Mouse (Mus musculus): ENCODE measurements at regions not wholly inside any gene's neighbourhood (a gene's known extent, or its start where the extent isn't known, plus 50 kb on each side); places are given as distances from the start of the nearest gene placed in this dataset.

DNA sequence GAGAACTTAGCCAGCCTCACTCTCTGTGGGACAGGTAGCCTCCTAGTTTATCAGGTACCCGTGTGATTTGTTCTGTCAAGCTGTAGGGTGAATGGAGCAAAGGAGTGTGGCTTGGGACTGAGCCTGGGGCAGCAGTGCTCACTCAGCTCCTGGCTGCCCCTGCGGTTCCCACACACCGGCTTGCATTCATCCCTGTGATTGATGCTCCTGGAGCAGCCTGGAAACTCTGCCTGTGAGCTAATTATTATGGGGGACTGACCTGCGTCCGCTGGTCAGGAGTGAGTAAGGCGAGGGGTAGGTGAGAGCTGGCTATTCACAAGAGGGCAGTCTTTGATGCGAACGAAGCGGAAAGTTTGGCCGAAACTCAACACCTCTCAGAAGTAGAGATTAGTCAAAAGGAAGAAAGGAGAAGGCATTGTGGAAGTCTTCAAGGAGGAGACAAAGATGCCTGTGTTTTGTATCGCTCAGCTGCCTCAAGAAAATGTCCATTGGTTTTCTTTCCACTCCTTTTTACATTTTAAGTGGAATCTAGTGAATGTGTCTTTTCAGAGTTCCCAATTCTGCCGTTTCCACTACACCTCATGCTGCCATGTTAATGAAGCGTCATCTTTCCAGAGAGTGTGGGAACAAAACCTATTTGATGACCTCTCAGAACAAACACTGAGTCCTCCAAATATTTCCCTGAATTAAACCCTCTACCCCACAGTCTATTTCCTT, 142.7 kb upstream of the Car8 start:
- Histone ChIP-seq H3K9ac (ENCODE audit: low read depth, low read length) (no peak overlapping the region), H3K27ac (ENCODE audit: low read length) (no peak overlapping the region), H3K4me2 (ENCODE audit: low read length) (no peak overlapping the region), H3K9me3 (replicated peaks; ENCODE audit: control insufficient read depth, low read length, poor library complexity, severe bottlenecking) (no peaks in the 10 kb centered on the region), H3K27me3 (ENCODE audit: control insufficient read depth, insufficient read depth, low read depth, low read length) (no peaks in the 10 kb centered on the region), H3K4me1 (ENCODE audit: control insufficient read depth, insufficient read depth, low read length) (no peaks in the 10 kb centered on the region), H3K4me3 (ENCODE audit: low read depth, low read length) (no peak overlapping the region), H3K36me3 (ENCODE audit: control insufficient read depth, insufficient read depth, low read length) (no peaks in the 10 kb centered on the region)
- peak; percentile 74 for ATAC-seq
- WGBS: 23% methylated on average over 13 of the region's 13 CpGs

DNA sequence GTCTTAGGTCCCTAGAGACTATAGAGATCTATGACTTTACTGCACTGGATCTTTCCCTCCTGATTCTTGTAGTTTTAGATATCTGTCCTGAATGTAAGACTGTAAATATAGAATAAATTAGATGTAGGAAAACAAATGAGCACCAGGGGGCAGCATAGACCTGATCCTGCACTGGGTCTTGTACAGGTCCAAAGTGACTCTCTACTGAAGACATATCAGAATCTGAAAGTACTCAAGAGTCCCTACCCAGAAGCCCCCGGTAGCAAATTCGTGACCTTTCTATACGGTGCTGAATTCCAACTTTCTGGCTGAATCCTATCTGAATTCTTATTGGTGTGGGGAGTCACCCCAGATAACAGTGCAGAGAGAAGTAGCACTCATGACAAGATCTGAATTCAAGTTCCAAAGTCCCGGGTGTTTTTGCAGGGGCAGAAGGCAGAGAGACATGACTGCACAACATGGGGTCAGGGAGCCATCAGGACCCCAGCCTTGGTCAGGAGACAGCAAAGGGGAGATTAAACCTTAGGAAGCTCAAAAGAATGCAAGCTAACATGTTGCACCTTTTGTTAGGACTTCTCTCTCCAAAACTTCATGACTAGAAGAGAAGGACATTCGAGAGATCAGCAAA, 142.0 kb upstream of the Car8 start:
- no peaks in the 10 kb centered on the region for H3K9me3 ChIP-seq (replicated peaks; ENCODE audit: control insufficient read depth, low read length, poor library complexity, severe bottlenecking)
- no peak overlapping the region for H3K4me2 ChIP-seq (ENCODE audit: low read length)
- no peaks in the 10 kb centered on the region for H3K27me3 ChIP-seq (ENCODE audit: control insufficient read depth, insufficient read depth, low read depth, low read length)
- H3K27ac ChIP-seq (ENCODE audit: low read length): no peak overlapping the region
- H3K4me3 ChIP-seq (ENCODE audit: low read depth, low read length): no peak overlapping the region
- no peaks in the 10 kb centered on the region for H3K4me1 ChIP-seq (ENCODE audit: control insufficient read depth, insufficient read depth, low read length)
- no peak overlapping the region for H3K9ac ChIP-seq (ENCODE audit: low read depth, low read length)
- 63% methylated on average over 5 of the region's 5 CpGs for WGBS
- peak; percentile 84 for ATAC-seq
- H3K36me3 ChIP-seq (ENCODE audit: control insufficient read depth, insufficient read depth, low read length): no peaks in the 10 kb centered on the region

DNA sequence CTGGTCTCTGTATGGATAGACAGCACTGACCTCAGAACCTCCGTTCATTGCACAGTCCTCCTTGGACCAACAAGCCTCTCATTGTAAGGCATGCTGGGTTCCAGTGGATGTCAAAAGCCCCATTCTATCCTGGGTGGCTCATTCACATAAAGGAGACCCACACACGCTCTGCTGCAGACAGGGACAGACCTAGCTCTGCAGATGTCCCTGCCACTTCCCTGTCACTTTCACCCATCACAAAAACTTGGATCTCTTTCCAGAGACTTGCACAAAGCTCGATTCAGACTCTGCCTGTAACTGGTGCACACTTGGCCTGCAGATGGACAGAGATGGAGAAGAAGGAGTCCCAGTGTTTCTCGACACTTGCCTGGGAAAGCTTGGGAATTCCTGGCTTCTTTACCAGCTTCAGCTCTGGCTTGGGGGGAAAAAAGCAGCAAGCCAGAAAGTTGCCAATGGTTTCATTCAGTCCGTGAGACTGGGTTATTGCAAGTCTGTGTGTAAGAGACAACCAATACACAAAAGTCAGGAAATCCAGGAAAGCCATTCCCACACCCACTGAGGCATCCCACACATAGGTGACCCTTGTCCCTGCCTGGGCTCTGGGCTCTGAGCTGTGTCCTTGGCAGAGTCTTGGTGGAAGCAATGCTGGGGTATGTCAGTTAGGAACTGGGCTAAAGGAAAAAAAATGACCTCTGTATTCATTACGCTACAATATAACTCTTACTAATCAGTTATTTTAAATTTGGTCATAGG, 136.1 kb upstream of the Car8 start:
- 76% methylated on average over 6 of the region's 6 CpGs for WGBS
- no peak overlapping the region for H3K27ac ChIP-seq (ENCODE audit: low read length)
- peak; percentile 77 for ATAC-seq
- H3K36me3 ChIP-seq (ENCODE audit: control insufficient read depth, insufficient read depth, low read length): no peaks in the 10 kb centered on the region
- H3K27me3 ChIP-seq (ENCODE audit: control insufficient read depth, insufficient read depth, low read depth, low read length): no peaks in the 10 kb centered on the region
- no peaks in the 10 kb centered on the region for H3K4me1 ChIP-seq (ENCODE audit: control insufficient read depth, insufficient read depth, low read length)
- H3K4me3 ChIP-seq (ENCODE audit: low read depth, low read length): no peak overlapping the region
- no peak overlapping the region for H3K4me2 ChIP-seq (ENCODE audit: low read length)
- H3K9me3 ChIP-seq (replicated peaks; ENCODE audit: control insufficient read depth, low read length, poor library complexity, severe bottlenecking): no peaks in the 10 kb centered on the region
- H3K9ac ChIP-seq (ENCODE audit: low read depth, low read length): no peak overlapping the region

DNA sequence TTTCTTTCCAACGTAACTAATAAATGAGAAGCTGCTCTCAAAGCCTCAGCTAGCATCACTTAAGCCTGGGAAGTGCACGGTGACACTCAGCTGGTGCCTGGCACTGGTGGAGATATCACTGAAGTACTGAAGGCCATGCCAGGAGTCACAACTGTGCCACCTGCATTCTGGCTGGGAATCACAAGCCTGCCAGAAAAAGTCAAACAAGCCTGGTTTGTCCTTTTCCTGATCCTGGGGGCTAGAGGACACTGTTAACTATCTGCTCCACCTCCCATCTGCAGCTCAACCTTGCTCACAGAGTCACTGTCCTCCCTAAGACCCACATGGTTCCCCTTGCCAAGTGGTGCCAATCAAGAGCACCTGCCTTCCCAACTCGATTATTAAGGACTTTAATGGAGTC, 135.2 kb upstream of the Car8 start:
- no peaks in the 10 kb centered on the region for H3K9me3 ChIP-seq (replicated peaks; ENCODE audit: control insufficient read depth, low read length, poor library complexity, severe bottlenecking)

DNA sequence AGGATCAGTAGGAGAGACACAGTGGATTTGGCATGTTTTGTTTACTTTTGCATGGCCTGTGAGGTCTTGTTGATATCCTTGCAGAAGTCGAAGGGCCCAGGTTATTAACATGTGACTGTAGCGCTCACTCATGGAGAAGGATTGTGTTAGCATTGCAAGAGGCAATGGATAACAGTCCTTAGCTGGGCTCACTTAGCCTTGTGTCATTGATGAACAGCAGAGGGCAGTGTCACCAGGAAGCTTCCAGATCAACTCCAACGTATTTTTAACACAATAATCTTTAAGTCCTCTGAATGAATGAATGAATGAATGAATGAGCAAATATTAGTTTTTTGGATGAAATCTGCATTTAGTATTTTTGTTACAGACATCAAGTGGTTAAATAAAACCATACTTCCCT, 133.2 kb upstream of the Car8 start:
- no peaks in the 10 kb centered on the region for H3K36me3 ChIP-seq (ENCODE audit: control insufficient read depth, insufficient read depth, low read length)
- H3K9ac ChIP-seq (ENCODE audit: low read depth, low read length): no peak overlapping the region
- no peaks in the 10 kb centered on the region for H3K9me3 ChIP-seq (replicated peaks; ENCODE audit: control insufficient read depth, low read length, poor library complexity, severe bottlenecking)
- WGBS: 70% methylated on average over 3 of the region's 3 CpGs
- H3K4me2 ChIP-seq (ENCODE audit: low read length): no peak overlapping the region
- ATAC-seq: no peak
- no peak overlapping the region for H3K27ac ChIP-seq (ENCODE audit: low read length)
- peaks cover 2% of the 10 kb centered on the region; the same call in 1 of the 2 replicates for H3K4me1 ChIP-seq (ENCODE audit: control insufficient read depth, insufficient read depth, low read length)
- H3K4me3 ChIP-seq (ENCODE audit: low read depth, low read length): no peak overlapping the region
- H3K27me3 ChIP-seq (ENCODE audit: control insufficient read depth, insufficient read depth, low read depth, low read length): no peaks in the 10 kb centered on the region

More for the DNA sequence above, 135.2 kb upstream of the Car8 start:
- no peak for ATAC-seq
- no peak overlapping the region for H3K4me2 ChIP-seq (ENCODE audit: low read length)
- H3K4me1 ChIP-seq (ENCODE audit: control insufficient read depth, insufficient read depth, low read length): no peaks in the 10 kb centered on the region
- no peak overlapping the region for H3K4me3 ChIP-seq (ENCODE audit: low read depth, low read length)
- H3K36me3 ChIP-seq (ENCODE audit: control insufficient read depth, insufficient read depth, low read length): no peaks in the 10 kb centered on the region
- no peak overlapping the region for H3K9ac ChIP-seq (ENCODE audit: low read depth, low read length)
- no peaks in the 10 kb centered on the region for H3K27me3 ChIP-seq (ENCODE audit: control insufficient read depth, insufficient read depth, low read depth, low read length)
- 80% methylated on average over 3 of the region's 3 CpGs for WGBS
- no peak overlapping the region for H3K27ac ChIP-seq (ENCODE audit: low read length)

DNA sequence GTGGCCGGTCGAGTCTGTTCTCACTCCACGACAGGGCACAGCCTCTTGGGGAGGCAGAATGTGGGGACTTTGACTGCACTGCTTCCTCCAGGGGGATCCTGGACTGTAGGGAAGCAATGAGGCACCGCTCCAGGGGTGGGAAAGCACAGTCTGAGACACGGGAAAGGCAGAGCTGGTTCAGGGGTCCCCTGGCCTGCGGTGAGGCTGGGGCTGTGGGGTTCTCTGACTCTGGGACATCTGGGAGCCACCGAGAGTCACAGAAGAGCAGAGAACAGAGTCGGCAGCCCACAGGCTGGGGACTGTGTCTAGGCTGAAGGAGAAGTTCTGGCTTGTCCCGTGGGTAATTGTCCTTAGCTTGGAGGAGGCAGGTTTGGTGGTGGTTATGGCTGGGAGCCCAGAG, 131.9 kb upstream of the Car8 start:
- no peaks in the 10 kb centered on the region for H3K27me3 ChIP-seq (ENCODE audit: control insufficient read depth, insufficient read depth, low read depth, low read length)
- no peaks in the 10 kb centered on the region for H3K36me3 ChIP-seq (ENCODE audit: control insufficient read depth, insufficient read depth, low read length)
- WGBS: 77% methylated on average over 9 of the region's 9 CpGs
- H3K27ac ChIP-seq (ENCODE audit: low read length): no peak overlapping the region
- H3K4me3 ChIP-seq (ENCODE audit: low read depth, low read length): no peak overlapping the region
- no peak overlapping the region for H3K9ac ChIP-seq (ENCODE audit: low read depth, low read length)
- H3K4me2 ChIP-seq (ENCODE audit: low read length): no peak overlapping the region
- H3K4me1 ChIP-seq (ENCODE audit: control insufficient read depth, insufficient read depth, low read length): peaks cover 2% of the 10 kb centered on the region; the same call in 1 of the 2 replicates
- ATAC-seq: no peak
- no peaks in the 10 kb centered on the region for H3K9me3 ChIP-seq (replicated peaks; ENCODE audit: control insufficient read depth, low read length, poor library complexity, severe bottlenecking)

DNA sequence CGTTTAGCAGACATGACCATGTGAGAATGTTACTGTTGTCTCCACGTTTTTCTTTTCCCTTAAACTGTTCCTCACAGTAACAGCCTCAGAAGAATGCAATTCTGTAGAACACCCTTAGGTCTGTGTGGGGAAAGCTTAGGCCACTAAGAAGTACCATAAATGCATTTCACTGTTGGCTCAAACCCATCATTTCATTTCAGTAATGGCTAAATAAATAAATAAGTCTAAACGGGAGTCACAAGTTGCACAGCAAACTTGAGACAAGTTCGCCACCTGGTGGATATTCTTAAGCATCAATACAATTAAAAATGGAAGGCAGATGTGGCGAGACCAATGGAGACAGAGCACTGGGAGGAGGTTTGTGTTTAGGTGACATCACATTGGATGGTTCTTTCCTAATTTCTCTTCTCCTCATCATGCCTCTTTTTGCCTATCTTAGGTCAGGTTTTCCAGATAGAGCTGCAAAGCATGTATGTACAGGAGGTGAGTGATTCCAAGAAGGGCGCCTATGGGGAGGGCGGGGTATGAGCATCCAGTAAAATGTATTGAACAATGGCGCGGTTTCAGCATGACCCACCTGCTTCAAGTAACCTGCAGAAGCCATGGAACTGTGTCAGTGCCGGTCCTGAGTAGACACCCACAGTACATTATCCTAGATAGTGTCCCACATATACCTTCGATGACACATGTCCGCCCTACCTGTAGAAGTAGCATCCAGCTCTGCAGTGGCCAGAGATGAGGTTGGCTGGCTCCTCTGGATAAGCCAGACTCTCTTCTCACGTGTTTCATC, 128.8 kb upstream of the Car8 start:
- H3K4me3 ChIP-seq (ENCODE audit: low read depth, low read length): no peak overlapping the region
- ATAC-seq: peak; percentile 83
- no peaks in the 10 kb centered on the region for H3K27me3 ChIP-seq (ENCODE audit: control insufficient read depth, insufficient read depth, low read depth, low read length)
- WGBS: 62% methylated on average over 13 of the region's 13 CpGs
- no peaks in the 10 kb centered on the region for H3K9me3 ChIP-seq (replicated peaks; ENCODE audit: control insufficient read depth, low read length, poor library complexity, severe bottlenecking)
- no peak overlapping the region for H3K4me2 ChIP-seq (ENCODE audit: low read length)
- H3K27ac ChIP-seq (ENCODE audit: low read length): no peak overlapping the region
- no peaks in the 10 kb centered on the region for H3K36me3 ChIP-seq (ENCODE audit: control insufficient read depth, insufficient read depth, low read length)
- H3K9ac ChIP-seq (ENCODE audit: low read depth, low read length): no peak overlapping the region
- H3K4me1 ChIP-seq (ENCODE audit: control insufficient read depth, insufficient read depth, low read length): peaks cover 2% of the 10 kb centered on the region; the same call in 1 of the 2 replicates

DNA sequence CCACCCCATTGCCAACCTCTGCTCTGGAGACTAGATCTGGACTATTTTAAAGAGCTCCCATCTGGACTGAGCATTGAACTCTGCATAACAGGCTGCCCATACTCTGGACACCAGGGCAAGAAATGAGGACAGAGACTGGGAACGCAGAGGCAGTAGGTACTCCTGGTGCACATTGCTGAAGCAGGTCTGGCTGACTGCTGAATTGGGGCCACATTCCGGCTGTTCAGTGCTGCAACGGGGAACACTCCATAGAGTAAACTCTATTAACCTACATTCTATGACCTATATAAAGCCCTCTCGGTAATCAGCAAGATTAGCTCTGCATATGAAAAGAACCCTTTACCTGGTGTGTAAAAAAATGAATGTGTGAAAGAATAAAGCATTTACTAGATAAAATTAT, 128.1 kb upstream of the Car8 start:
- H3K9me3 ChIP-seq (replicated peaks; ENCODE audit: control insufficient read depth, low read length, poor library complexity, severe bottlenecking): no peaks in the 10 kb centered on the region
- no peak overlapping the region for H3K27ac ChIP-seq (ENCODE audit: low read length)
- H3K27me3 ChIP-seq (ENCODE audit: control insufficient read depth, insufficient read depth, low read depth, low read length): no peaks in the 10 kb centered on the region
- H3K9ac ChIP-seq (ENCODE audit: low read depth, low read length): no peak overlapping the region
- 54% methylated on average over 4 of the region's 4 CpGs for WGBS
- no peak overlapping the region for H3K4me3 ChIP-seq (ENCODE audit: low read depth, low read length)
- ATAC-seq: peak; percentile 37
- peaks cover 2% of the 10 kb centered on the region; the same call in 1 of the 2 replicates for H3K4me1 ChIP-seq (ENCODE audit: control insufficient read depth, insufficient read depth, low read length)
- no peaks in the 10 kb centered on the region for H3K36me3 ChIP-seq (ENCODE audit: control insufficient read depth, insufficient read depth, low read length)
- no peak overlapping the region for H3K4me2 ChIP-seq (ENCODE audit: low read length)

Measured in midbrain, embryonic 16.5 days (tissue).